Mouse (Mus musculus): ENCODE measurements around the gene Sh3gl2. TPM values are rescaled to one million over a fixed set of nuclear protein-coding genes. Genes with fewer than 3 reads are reported as not detected.

Sh3gl2 gene
- polyA plus RNA-seq, 1 experiment, result 0.22 TPM

- WGBS, result 76% methylated on average over 3 of the region's 3 CpGs
- no peak overlapping the region for H3K4me3 ChIP-seq (ENCODE audit: control insufficient read depth, insufficient read depth, low read length)
- TF ChIP-seq POLR2A (IDR thresholded peaks at IDR 0.05; ENCODE audit: control insufficient read depth, extremely low read depth, insufficient read depth, low read length, poor library complexity), result no peak
- no peak for TF ChIP-seq CTCF (IDR thresholded peaks at IDR 0.05; ENCODE audit: borderline replicate concordance, control insufficient read depth, extremely low read depth, insufficient read depth, low read length, poor library complexity)
- H3K27me3 ChIP-seq (ENCODE audit: control insufficient read depth, insufficient read depth, low read length), result no peaks in the 10 kb centered on the region
- H3K36me3 ChIP-seq (ENCODE audit: control insufficient read depth, insufficient read depth, low read length), result no peaks in the 10 kb centered on the region
- H3K4me1 ChIP-seq (replicated peaks; ENCODE audit: control insufficient read depth, insufficient read depth, low read length), result no peaks in the 10 kb centered on the region
- no peak overlapping the region for H3K27ac ChIP-seq (ENCODE audit: control insufficient read depth, insufficient read depth, low read length)
- no peak for DNase-seq
These were observed 349.8 kb downstream of the Sh3gl2 start for GRCm38 (mm10) chr4:85554696-85555095.

DNA sequence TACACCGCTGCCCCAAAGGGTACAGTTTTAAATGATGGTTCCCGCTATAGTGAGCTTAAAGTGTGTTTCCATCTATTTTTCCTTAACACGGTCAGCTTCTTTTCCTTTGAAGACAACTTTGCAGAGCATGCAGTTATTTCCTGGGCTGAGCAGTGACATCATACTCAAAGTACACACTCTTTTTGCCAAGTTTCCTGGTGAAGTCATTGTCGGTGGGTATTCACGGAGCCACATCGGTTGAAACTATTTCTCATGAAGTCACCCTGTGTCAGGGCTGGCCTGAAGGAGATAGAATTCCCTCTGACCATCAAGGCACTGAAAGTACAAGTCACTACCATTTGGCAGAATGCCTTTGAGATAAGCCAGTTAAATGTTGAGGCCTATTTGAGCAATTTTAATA is 354.8 kb downstream of the Sh3gl2 start:
- no peaks in the 10 kb centered on the region for H3K36me3 ChIP-seq (ENCODE audit: control insufficient read depth, insufficient read depth, low read length)
- no peak for DNase-seq
- no peak overlapping the region for H3K4me3 ChIP-seq (ENCODE audit: control insufficient read depth, insufficient read depth, low read length)
- H3K27ac ChIP-seq (ENCODE audit: control insufficient read depth, insufficient read depth, low read length), result no peak overlapping the region
- TF ChIP-seq POLR2A (IDR thresholded peaks at IDR 0.05; ENCODE audit: control insufficient read depth, extremely low read depth, insufficient read depth, low read length, poor library complexity) (no peak), CTCF (IDR thresholded peaks at IDR 0.05; ENCODE audit: borderline replicate concordance, control insufficient read depth, extremely low read depth, insufficient read depth, low read length, poor library complexity) (no peak)
- no peaks in the 10 kb centered on the region for H3K4me1 ChIP-seq (replicated peaks; ENCODE audit: control insufficient read depth, insufficient read depth, low read length)
- WGBS, result 88% methylated on average over 6 of the region's 6 CpGs
- H3K27me3 ChIP-seq (ENCODE audit: control insufficient read depth, insufficient read depth, low read length), result no peaks in the 10 kb centered on the region

DNA sequence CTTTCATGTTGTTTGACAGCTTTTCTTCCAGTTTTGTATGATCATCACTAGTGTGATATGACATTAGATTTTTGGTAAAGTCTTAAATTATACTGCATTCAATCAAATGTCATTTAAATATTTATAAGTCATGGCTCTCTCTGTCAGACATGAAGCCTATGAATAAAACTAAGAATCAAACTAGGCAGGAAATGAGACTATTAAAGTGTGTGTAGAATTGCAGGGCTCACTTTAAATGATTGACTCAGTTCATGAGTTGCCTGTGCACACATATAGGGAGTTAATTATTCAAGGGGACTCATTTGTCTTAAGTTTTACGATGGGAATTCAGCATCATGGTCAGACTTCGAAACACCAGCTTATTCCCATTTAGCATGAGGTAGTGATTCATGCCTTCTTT is 380.5 kb downstream of the Sh3gl2 start:
- 88% methylated on average over 2 of the region's 2 CpGs for WGBS
- Histone ChIP-seq H3K36me3 (ENCODE audit: control insufficient read depth, insufficient read depth, low read length) (no peaks in the 10 kb centered on the region), H3K27me3 (ENCODE audit: control insufficient read depth, insufficient read depth, low read length) (no peaks in the 10 kb centered on the region), H3K27ac (ENCODE audit: control insufficient read depth, insufficient read depth, low read length) (no peak overlapping the region), H3K4me3 (ENCODE audit: control insufficient read depth, insufficient read depth, low read length) (no peak overlapping the region), H3K4me1 (replicated peaks; ENCODE audit: control insufficient read depth, insufficient read depth, low read length) (no peaks in the 10 kb centered on the region)
- no peak for DNase-seq
- TF ChIP-seq POLR2A (IDR thresholded peaks at IDR 0.05; ENCODE audit: control insufficient read depth, extremely low read depth, insufficient read depth, low read length, poor library complexity) (no peak), CTCF (IDR thresholded peaks at IDR 0.05; ENCODE audit: borderline replicate concordance, control insufficient read depth, extremely low read depth, insufficient read depth, low read length, poor library complexity) (no peak)

DNA sequence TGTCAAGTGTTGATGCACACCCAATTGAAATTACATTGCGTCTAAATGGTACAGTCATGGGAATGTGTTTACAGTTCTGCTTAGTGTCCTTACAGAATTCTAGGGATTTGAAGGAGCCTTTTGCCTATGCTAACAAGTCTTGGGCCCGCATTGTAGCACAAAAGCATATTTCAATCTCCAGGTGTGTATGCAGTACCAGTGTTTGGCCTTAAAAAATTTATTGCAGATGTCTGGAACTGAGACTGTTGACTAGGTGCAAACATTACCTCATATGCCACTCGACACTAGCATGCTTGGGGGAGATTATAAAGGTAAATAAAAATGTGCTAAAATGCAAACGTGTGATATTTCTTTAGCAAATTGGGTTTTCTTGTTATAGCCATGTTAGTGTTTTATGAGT is 384.0 kb downstream of the Sh3gl2 start:
- Histone ChIP-seq H3K27me3 (ENCODE audit: control insufficient read depth, insufficient read depth, low read length) (no peaks in the 10 kb centered on the region), H3K4me3 (ENCODE audit: control insufficient read depth, insufficient read depth, low read length) (no peak overlapping the region), H3K36me3 (ENCODE audit: control insufficient read depth, insufficient read depth, low read length) (no peaks in the 10 kb centered on the region), H3K4me1 (replicated peaks; ENCODE audit: control insufficient read depth, insufficient read depth, low read length) (no peaks in the 10 kb centered on the region), H3K27ac (ENCODE audit: control insufficient read depth, insufficient read depth, low read length) (no peak overlapping the region)
- TF ChIP-seq CTCF (IDR thresholded peaks at IDR 0.05; ENCODE audit: borderline replicate concordance, control insufficient read depth, extremely low read depth, insufficient read depth, low read length, poor library complexity) (no peak), POLR2A (IDR thresholded peaks at IDR 0.05; ENCODE audit: control insufficient read depth, extremely low read depth, insufficient read depth, low read length, poor library complexity) (no peak)
- no peak for DNase-seq
- 89% methylated on average over 4 of the region's 4 CpGs for WGBS

- Histone ChIP-seq H3K27ac (ENCODE audit: control insufficient read depth, insufficient read depth, low read length) (no peak overlapping the region), H3K36me3 (ENCODE audit: control insufficient read depth, insufficient read depth, low read length) (no peaks in the 10 kb centered on the region), H3K27me3 (ENCODE audit: control insufficient read depth, insufficient read depth, low read length) (no peaks in the 10 kb centered on the region), H3K4me1 (replicated peaks; ENCODE audit: control insufficient read depth, insufficient read depth, low read length) (no peaks in the 10 kb centered on the region), H3K4me3 (ENCODE audit: control insufficient read depth, insufficient read depth, low read length) (no peak overlapping the region)
- WGBS, result 60% methylated on average over 7 of the region's 7 CpGs
- no peak for TF ChIP-seq CTCF (IDR thresholded peaks at IDR 0.05; ENCODE audit: borderline replicate concordance, control insufficient read depth, extremely low read depth, insufficient read depth, low read length, poor library complexity)
- no peak for TF ChIP-seq POLR2A (IDR thresholded peaks at IDR 0.05; ENCODE audit: control insufficient read depth, extremely low read depth, insufficient read depth, low read length, poor library complexity)
- DNase-seq, result no peak
These were observed 386.1 kb downstream of the Sh3gl2 start for GRCm38 (mm10) chr4:85591037-85591436.

DNA sequence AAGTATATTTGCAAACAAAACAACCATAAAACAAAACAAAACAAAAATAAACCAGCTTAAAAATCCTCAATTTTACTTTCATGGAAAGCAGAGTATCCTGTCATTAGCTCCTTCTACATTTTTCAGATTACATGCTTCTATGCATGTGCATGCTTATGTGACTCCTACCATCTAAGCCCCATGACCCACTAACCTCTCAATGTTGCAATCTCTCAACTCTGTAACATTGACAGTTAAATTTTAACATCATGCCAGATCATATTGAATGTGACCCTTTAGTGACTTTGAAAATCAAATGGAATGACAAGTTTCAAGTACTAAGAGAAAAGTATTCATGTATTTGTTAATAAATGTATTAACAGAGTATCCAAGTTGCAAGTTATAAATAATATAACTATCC is 389.2 kb downstream of the Sh3gl2 start:
- TF ChIP-seq CTCF (IDR thresholded peaks at IDR 0.05; ENCODE audit: borderline replicate concordance, control insufficient read depth, extremely low read depth, insufficient read depth, low read length, poor library complexity), result no peak
- no peak for TF ChIP-seq POLR2A (IDR thresholded peaks at IDR 0.05; ENCODE audit: control insufficient read depth, extremely low read depth, insufficient read depth, low read length, poor library complexity)
- no peak overlapping the region for H3K27ac ChIP-seq (ENCODE audit: control insufficient read depth, insufficient read depth, low read length)
- no peaks in the 10 kb centered on the region for H3K36me3 ChIP-seq (ENCODE audit: control insufficient read depth, insufficient read depth, low read length)
- no peak for DNase-seq
- H3K27me3 ChIP-seq (ENCODE audit: control insufficient read depth, insufficient read depth, low read length), result no peaks in the 10 kb centered on the region
- no peak overlapping the region for H3K4me3 ChIP-seq (ENCODE audit: control insufficient read depth, insufficient read depth, low read length)
- no peaks in the 10 kb centered on the region for H3K4me1 ChIP-seq (replicated peaks; ENCODE audit: control insufficient read depth, insufficient read depth, low read length)

DNA sequence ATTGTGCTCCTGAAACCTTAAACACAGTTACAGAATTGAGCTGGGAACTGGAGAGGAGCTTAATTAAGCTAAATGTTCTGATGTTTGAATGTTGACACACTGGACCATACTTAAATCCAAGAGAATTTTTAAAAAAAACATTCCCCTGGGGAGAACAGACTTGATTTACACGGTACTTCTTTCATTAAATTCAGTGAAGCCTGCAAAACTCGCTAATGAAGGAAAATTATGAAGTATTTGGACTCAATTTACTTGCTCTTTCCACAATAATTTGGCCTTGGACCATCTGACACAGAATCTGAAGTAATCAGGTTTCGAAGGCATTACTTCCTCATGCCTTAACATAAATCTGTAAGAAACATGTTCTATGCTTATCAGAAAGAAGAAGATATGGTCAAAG is 408.4 kb downstream of the Sh3gl2 start:
- DNase-seq, result no peak
- no peaks in the 10 kb centered on the region for H3K27me3 ChIP-seq (ENCODE audit: control insufficient read depth, insufficient read depth, low read length)
- WGBS, result 83% methylated on average over 3 of the region's 3 CpGs
- no peaks in the 10 kb centered on the region for H3K4me1 ChIP-seq (replicated peaks; ENCODE audit: control insufficient read depth, insufficient read depth, low read length)
- no peak overlapping the region for H3K4me3 ChIP-seq (ENCODE audit: control insufficient read depth, insufficient read depth, low read length)
- H3K36me3 ChIP-seq (ENCODE audit: control insufficient read depth, insufficient read depth, low read length), result no peaks in the 10 kb centered on the region
- TF ChIP-seq CTCF (IDR thresholded peaks at IDR 0.05; ENCODE audit: borderline replicate concordance, control insufficient read depth, extremely low read depth, insufficient read depth, low read length, poor library complexity) (no peak), POLR2A (IDR thresholded peaks at IDR 0.05; ENCODE audit: control insufficient read depth, extremely low read depth, insufficient read depth, low read length, poor library complexity) (no peak)
- H3K27ac ChIP-seq (ENCODE audit: control insufficient read depth, insufficient read depth, low read length), result no peak overlapping the region

All from thymus, adult 2 months (tissue).